Mouse (Mus musculus) hematopoietic stem cell, adult 5-6 weeks (primary cell): ENCODE data around the gene Pdia4. TPM values are rescaled to one million over a fixed set of nuclear protein-coding genes. Genes with fewer than 3 reads are reported as not detected.
"Not testable (repeated sequence)": the region's sequence is repeated elsewhere in the genome, so short reads cannot be mapped to it uniquely, and the experiment has no call there.

Experiments
- ATAC-seq, 2 experiments: fragments of 125-278 bp in 1 of 2; replicated peaks in 1 of 2; 2 replicates each; pipeline ENCODE4 v1.8.0; 2016 to 2017; ENCODE audit warnings: inconsistent platforms in 2 of 2, mild to moderate bottlenecking in 2 of 2, moderate number of reproducible peaks in 2 of 2, low read depth in 1 of 2, moderate TSS enrichment in 1 of 2; ENCODE audit not compliant: low FRiP score in 2 of 2, poor library complexity in 2 of 2, severe bottlenecking in 2 of 2, insufficient read depth in 1 of 2, low TSS enrichment in 1 of 2
- total RNA-seq: library from RNA; stranded (forward); fragments of 172-1452, 232-1000 nt; gene quantifications from 2 replicates; pipeline ENCODE4 v1.2.3, GENCODE M21; 2017

Gene Pdia4
- total RNA-seq: 185 and 205 TPM in 2 replicates

GRCm38 (mm10) chr6:47813257-47813878 lies at the start of gene Pdia4:
Gene Pdia4 (minus strand): TSS chr6:47813430.
- peak; percentile 96 for ATAC-seq

- ATAC-seq: not testable (repeated sequence)
These were observed 44.5 kb upstream of the Pdia4 start for GRCm38 (mm10) chr6:47857729-47858128.

GRCm38 (mm10) chr6:47857241-47857640 lies 44.0 kb upstream of the Pdia4 start:
- no peak for ATAC-seq

DNA sequence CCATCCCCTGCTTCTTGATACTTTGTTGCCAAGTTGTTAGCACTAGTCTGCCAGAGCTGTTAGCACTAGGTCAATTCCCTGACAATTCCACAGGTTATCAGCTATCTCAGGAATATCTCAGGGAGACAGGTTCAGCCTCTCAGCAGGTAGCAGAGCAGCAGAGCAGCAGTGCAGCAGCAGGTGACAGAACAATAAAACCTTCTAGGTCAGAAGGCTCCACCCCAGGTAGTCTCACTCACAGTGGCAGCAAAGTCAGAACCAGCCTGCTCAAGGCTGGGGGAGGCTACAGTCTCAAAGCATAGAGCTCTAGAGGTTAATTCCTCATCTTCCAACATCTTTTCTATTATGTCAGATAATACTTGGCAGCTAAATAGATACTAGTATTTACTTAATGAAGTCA lies 32.5 kb upstream of the Pdia4 start:
- ATAC-seq: no peak

- ATAC-seq: no peak
These were observed 29.1 kb upstream of the Pdia4 start for GRCm38 (mm10) chr6:47842337-47842736.

DNA sequence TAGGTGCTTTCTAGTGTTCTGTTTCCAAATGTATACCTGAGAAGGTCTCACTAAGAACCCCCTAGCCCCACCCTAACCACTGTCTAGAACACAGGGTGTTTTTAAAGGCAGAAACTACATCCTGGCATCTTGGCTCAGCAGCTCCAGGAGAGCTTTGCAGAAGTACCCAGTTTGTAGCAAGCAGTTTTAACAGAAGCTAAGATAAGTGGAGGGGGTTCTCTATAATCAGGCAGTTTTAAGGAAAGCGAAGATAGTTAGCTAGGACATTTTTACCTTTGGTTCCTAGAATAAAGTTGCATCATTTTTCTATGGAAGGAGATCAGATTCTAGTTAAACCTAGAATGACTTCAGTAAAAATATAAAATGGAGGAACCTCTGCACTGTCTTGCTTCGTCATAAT lies 28.6 kb upstream of the Pdia4 start:
- no peak for ATAC-seq

DNA sequence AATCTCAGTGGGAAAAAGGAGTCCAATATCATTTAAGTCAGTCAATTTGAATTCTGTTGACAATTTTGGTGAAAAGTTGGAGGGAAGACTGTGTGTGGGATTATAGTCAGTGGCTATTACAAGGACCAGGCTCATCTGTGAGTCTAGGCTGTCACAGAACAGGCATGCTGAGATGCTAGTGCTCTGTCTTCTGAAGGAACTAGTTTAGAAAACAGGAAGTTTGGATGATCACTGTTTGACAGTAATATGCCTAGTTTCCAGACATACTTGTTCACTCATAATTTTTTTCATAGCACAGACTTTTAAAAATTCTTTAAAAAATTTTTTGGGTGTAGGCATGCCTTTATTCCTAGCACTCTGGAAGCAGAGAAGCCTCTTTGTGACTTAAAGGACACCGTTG lies 27.8 kb upstream of the Pdia4 start:
- no peak for ATAC-seq

- no peak for ATAC-seq
These were observed 24.4 kb upstream of the Pdia4 start for GRCm38 (mm10) chr6:47837630-47838029.

DNA sequence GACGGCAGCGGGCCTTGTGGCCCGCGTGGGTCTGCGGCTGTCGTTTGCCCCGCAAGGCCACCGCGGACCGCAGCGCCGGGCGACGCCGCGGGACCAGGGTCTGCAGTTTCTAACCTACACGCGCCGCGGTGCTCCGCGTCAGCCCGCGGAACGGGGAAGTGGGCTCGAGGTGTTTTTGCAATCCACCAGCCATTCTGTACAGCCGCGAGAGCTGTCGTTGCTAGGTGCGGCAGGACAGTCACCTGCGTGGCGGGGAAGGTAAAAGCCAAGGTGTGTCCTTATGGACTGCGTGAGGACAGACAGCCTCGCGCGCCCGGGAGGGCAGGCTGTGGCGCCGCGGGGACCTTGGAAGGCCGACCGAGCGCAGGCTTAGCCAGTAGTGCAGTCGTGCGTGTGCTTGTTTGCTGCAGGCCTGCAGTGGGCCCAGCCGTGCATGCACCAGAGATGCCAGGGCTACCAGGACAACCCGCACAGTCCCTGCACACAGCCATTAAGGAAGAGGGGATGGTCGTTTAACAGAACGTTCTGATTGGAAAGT lies 22.8 kb upstream of the Pdia4 start:
- ATAC-seq: peak; percentile 36 to 53; a peak in 2 of 4 replicates

- ATAC-seq: peak; percentile 86 to 96
These were observed 22.3 kb upstream of the Pdia4 start, which contains the start of gene Zfp398 for GRCm38 (mm10) chr6:47835482-47835983. Gene Zfp398 (plus strand): TSS chr6:47835661.

- no peak for ATAC-seq
These were observed 19.0 kb upstream of the Pdia4 start for GRCm38 (mm10) chr6:47832220-47832619.

DNA sequence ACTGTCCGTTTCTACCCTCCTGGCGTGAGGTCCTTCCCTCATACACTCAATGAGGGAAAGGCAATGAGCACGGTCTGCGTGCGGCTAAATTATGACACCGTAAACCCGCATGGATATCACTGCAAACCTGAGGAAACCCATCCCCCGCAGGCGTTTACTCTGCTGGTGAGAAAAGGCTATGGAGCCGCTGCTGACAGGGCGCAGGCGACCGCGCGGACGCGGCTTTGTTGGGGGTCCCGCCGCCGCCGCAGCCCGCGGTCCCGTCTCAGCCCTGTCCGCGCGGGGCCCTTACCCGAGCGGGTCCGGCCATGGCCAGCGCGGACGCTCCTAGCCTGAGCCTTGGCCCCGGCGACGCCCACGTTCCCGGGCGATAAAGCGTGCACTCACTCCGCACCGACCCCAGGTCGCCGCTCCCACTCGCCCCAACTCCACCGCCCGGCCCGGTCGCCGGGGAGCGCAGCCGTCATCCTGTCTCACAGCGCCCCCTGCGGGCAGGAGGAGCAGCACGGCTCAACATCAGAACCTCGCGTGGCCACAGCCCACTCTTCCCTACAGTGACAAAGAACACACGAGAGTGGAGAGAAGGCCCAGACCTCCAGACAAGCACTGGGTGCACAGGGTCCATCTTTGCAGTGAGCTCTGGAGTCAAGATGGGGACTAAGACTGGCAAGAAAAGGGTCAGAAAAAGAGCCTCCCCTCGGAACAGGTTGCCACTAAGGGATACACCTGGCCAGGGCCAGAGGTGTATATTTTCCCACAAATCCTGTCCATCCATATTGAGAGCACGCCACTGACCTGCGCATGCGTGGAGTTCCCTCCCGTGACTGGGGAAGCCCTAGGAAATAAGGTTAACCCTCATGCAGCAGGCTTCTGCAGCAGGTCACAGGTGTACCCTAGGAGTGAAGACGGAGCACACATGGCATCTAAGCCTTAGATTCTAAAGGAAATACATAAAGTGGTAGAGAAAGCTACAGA lies 17.2 kb upstream of the Pdia4 start, which contains the start of gene Zfp786:
Gene Zfp786 (minus strand): TSS at position 764 of the 975 bp plus-strand sequence.
- ATAC-seq: peak; percentile 93 to 97

GRCm38 (mm10) chr6:47828950-47829349 lies 15.7 kb upstream of the Pdia4 start:
- 0 out of 4 replicates have a peak, but pooled peaks of 1 of the 2 experiments have one; percentile 36 for ATAC-seq

DNA sequence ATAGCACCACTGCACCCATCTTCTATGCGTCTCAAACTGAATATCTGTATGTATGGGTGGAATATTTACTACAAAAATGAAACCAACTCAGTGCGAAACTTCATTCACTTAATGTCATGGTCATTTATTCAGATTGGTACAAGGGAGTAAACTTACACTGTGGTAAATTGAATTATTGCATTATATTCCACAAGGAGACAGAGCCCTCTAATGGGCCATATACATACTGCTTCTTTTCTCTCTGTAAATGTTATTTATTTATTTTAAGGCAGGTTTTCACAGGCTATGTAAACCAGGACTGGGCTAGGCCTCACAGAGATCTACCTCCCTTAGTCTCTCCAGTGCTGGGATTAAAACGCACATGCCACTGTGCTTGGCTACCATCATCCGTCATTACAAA lies 14.2 kb upstream of the Pdia4 start:
- no peak for ATAC-seq

GRCm38 (mm10) chr6:47824241-47824640 lies 11.0 kb upstream of the Pdia4 start:
- no peak for ATAC-seq

DNA sequence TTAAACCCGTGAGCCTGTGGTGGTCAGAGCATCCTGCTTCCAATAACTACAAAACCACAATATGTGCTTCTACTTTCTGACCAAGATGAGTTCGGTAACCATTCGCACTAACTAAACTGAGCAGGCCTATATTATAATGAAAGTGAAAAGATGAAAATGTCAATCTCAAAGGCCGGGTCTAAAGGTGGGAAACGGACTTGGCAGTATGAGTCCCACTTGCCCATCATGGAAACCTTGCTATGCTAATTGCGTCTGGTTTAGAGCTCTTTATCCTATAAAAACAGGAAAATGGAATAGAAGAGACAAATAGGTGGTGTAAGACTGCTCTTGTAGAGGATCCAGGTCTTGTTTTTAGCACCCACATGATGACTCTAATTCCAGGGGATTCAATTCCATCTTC lies 8.5 kb upstream of the Pdia4 start:
- ATAC-seq: no peak

- ATAC-seq: no peak
These were observed 8.0 kb upstream of the Pdia4 start for GRCm38 (mm10) chr6:47821236-47821635.
